Mouse (Mus musculus) T-helper 1 cell (primary cell): Measurements from ENCODE around the gene B3galt1.

Experiments
- in situ Hi-C: fragments of 300-600 bp; cut with MboI, MseI; formaldehyde crosslinking; loops from one replicate; pipeline ENCODE4 v1.15.1; 2025; ENCODE audit warnings: high pct_unique_total_duplicates

The B3galt1 gene

GRCm38 (mm10) chr2:67565480-67566331 is at the start of gene B3galt1:
Gene B3galt1, plus strand, starts transcription at chr2:67565871.
- in situ Hi-C loops: loop anchor here (25.0 kb wide), 1 partner anchor 947 kb away; no protein-coding TSS in a partner anchor

- in situ Hi-C loops: no loop called here
Observed at GRCm38 (mm10) chr2:67516405-67516804, 49.3 kb upstream of the B3galt1 start.

GRCm38 (mm10) chr2:67535347-67535746 is 30.3 kb upstream of the B3galt1 start:
- in situ Hi-C loops: loop anchor here (10.0 kb wide), 1 partner anchor 411 kb away; no protein-coding TSS in a partner anchor

- in situ Hi-C loops: loop anchor here (10.0 kb wide), 1 partner anchor 415 kb away; no protein-coding TSS in a partner anchor
Observed at GRCm38 (mm10) chr2:67539426-67539825, 26.2 kb upstream of the B3galt1 start.

GRCm38 (mm10) chr2:67541957-67542696 is 23.5 kb upstream of the B3galt1 start:
- in situ Hi-C loops: no loop called here

- in situ Hi-C loops: no loop called here
Observed at GRCm38 (mm10) chr2:67544426-67544825, 21.2 kb upstream of the B3galt1 start.

GRCm38 (mm10) chr2:67564851-67565479 is 706 bp upstream of the B3galt1 start:
- in situ Hi-C loops: loop anchor here (25.0 kb wide), 1 partner anchor 947 kb away; no protein-coding TSS in a partner anchor

- in situ Hi-C loops: loop anchor here (25.0 kb wide), 1 partner anchor 946 kb away; no protein-coding TSS in a partner anchor
Observed at GRCm38 (mm10) chr2:67566566-67566965, 895 bp downstream of the B3galt1 start.

- in situ Hi-C loops: loop anchor here (25.0 kb wide), 1 partner anchor 945 kb away; no protein-coding TSS in a partner anchor
Observed at GRCm38 (mm10) chr2:67567141-67567680, 1.5 kb downstream of the B3galt1 start.

GRCm38 (mm10) chr2:67576634-67577033 is 11.0 kb downstream of the B3galt1 start:
- in situ Hi-C loops: no loop called here

- in situ Hi-C loops: no loop called here
Observed at GRCm38 (mm10) chr2:67583091-67583490, 17.4 kb downstream of the B3galt1 start.

GRCm38 (mm10) chr2:67590408-67590807 is 24.7 kb downstream of the B3galt1 start:
- in situ Hi-C loops: no loop called here

- in situ Hi-C loops: no loop called here
Observed at GRCm38 (mm10) chr2:67591831-67592629, 26.4 kb downstream of the B3galt1 start.

GRCm38 (mm10) chr2:67622902-67623301 is 57.2 kb downstream of the B3galt1 start:
- in situ Hi-C loops: loop anchor here (10.0 kb wide), 1 partner anchor 1268 kb away; no protein-coding TSS in a partner anchor

- in situ Hi-C loops: loop anchor here (10.0 kb wide), 1 partner anchor 1273 kb away; no protein-coding TSS in a partner anchor
Observed at GRCm38 (mm10) chr2:67627667-67628066, 62.0 kb downstream of the B3galt1 start.

GRCm38 (mm10) chr2:67628289-67628688 is 62.6 kb downstream of the B3galt1 start:
- in situ Hi-C loops: loop anchor here (10.0 kb wide), 1 partner anchor 1273 kb away; no protein-coding TSS in a partner anchor

- in situ Hi-C loops: no loop called here
Observed at GRCm38 (mm10) chr2:67654847-67655246, 89.2 kb downstream of the B3galt1 start.

- in situ Hi-C loops: no loop called here
Observed at GRCm38 (mm10) chr2:67657372-67657771, 91.7 kb downstream of the B3galt1 start.

- in situ Hi-C loops: no loop called here
Observed at GRCm38 (mm10) chr2:67658091-67658490, 92.4 kb downstream of the B3galt1 start.

GRCm38 (mm10) chr2:67671721-67672120 is 106.0 kb downstream of the B3galt1 start:
- in situ Hi-C loops: no loop called here
